Mouse (Mus musculus) hindbrain, postnatal 0 days (tissue): ENCODE measurements at regions not wholly inside any gene's neighbourhood (a gene's known extent, or its start where the extent isn't known, plus 50 kb on each side); places are given as distances from the start of the nearest gene placed in this dataset.
"Not testable (repeated sequence)": the region's sequence is repeated elsewhere in the genome, so short reads cannot be mapped to it uniquely, and the experiment has no call there.

ENCODE experiments used
- ATAC-seq: fragments of 200-750 bp; cut with Nextera tagmentation; 2 replicates; pipeline ENCODE4 v1.8.0; 2017; ENCODE audit warnings: mild to moderate bottlenecking, moderate TSS enrichment, moderate library complexity
- DNase-seq: peaks from one replicate; pipeline ENCODE4 v3.0.0-alpha.2; 2015; ENCODE audit warnings: low spot score
- H3K27ac ChIP-seq: fragments of 300-500 bp; sonication (generic); 2 replicates; pipeline ENCODE4 v1.5.1; 2014; ENCODE audit warnings: mild to moderate bottlenecking
- H3K27me3 ChIP-seq: fragments of 300-500 bp; sonication (generic); 2 replicates; pipeline ENCODE4 v1.6.1; 2014; ENCODE audit warnings: low read length, mixed read lengths; ENCODE audit not compliant: insufficient read depth
- H3K36me3 ChIP-seq: fragments of 300-500 bp; sonication (generic); 2 replicates; pipeline ENCODE4 v1.6.1; 2014; ENCODE audit warnings: low read length, mixed read lengths; ENCODE audit not compliant: insufficient read depth
- H3K4me1 ChIP-seq: fragments of 300-500 bp; sonication (generic); 2 replicates; pipeline ENCODE4 v1.6.1; 2014; ENCODE audit warnings: antibody characterized with exemption, low read length, mixed read lengths; ENCODE audit not compliant: insufficient read depth
- H3K4me2 ChIP-seq: fragments of 300-500 bp; sonication (generic); 2 replicates; pipeline ENCODE4 v1.6.1; 2014; ENCODE audit warnings: low read depth, mild to moderate bottlenecking, low read length, moderate library complexity, mixed read lengths
- H3K4me3 ChIP-seq: fragments of 300-500 bp; sonication (generic); 2 replicates; pipeline ENCODE4 v1.5.1; 2014; ENCODE audit warnings: low read length
- H3K9ac ChIP-seq: fragments of 300-500 bp; sonication (generic); replicated peaks from 2 replicates; pipeline ENCODE4 v1.6.1; 2014; ENCODE audit warnings: mild to moderate bottlenecking, low read length, moderate library complexity, mixed read lengths
- H3K9me3 ChIP-seq: fragments of 300-500 bp; sonication (generic); 2 replicates; pipeline ENCODE4 v1.6.1; 2016; ENCODE audit warnings: low read length, mixed read lengths
- CTCF ChIP-seq: IDR thresholded peaks from 2 replicates; pipeline ENCODE4 v1.5.1; 2016; ENCODE audit warnings: antibody characterized with exemption, control low read depth, low read depth
- WGBS: fragments of 180-500 bp; shearing (Covaris S2); extraction: QIAGEN DNeasy Blood & Tissue Kit; methylation state at CpG from one replicate; pipeline ENCODE4 v1.1.7; 2014; 5-methylcytosine and 5-hydroxymethylcytosine counted together

GRCm38 (mm10) chr10:96232889-96233288 lies 96.5 kb downstream of the Gm5426 start:
- WGBS = 51% methylated on average over 1 of the region's 1 CpGs
- no peak for TF ChIP-seq CTCF
- H3K9ac ChIP-seq = no peak overlapping the region
- no peaks in the 10 kb centered on the region for H3K36me3 ChIP-seq
- no peak for ATAC-seq
- H3K9me3 ChIP-seq = no peaks in the 10 kb centered on the region
- DNase-seq = no peak
- no peak overlapping the region for H3K4me3 ChIP-seq
- no peaks in the 10 kb centered on the region for H3K27me3 ChIP-seq
- H3K4me1 ChIP-seq = no peaks in the 10 kb centered on the region
- no peak overlapping the region for H3K27ac ChIP-seq
- H3K4me2 ChIP-seq = no peak overlapping the region

GRCm38 (mm10) chr10:96234564-96235412 lies 98.4 kb downstream of the Gm5426 start:
- no peaks in the 10 kb centered on the region for H3K9me3 ChIP-seq
- H3K4me1 ChIP-seq = no peaks in the 10 kb centered on the region
- H3K4me2 ChIP-seq = no peak overlapping the region
- H3K27me3 ChIP-seq = no peaks in the 10 kb centered on the region
- no peak for ATAC-seq
- no peak overlapping the region for H3K4me3 ChIP-seq
- no peak overlapping the region for H3K9ac ChIP-seq
- no peaks in the 10 kb centered on the region for H3K36me3 ChIP-seq
- DNase-seq = no peak
- H3K27ac ChIP-seq = no peak overlapping the region
- 68% methylated on average over 9 of the region's 10 CpGs for WGBS
- TF ChIP-seq CTCF = no peak

GRCm38 (mm10) chr10:96236031-96236430 lies 99.6 kb downstream of the Gm5426 start:
- H3K9me3 ChIP-seq, H3K4me2 ChIP-seq, H3K27ac ChIP-seq, H3K27me3 ChIP-seq, ATAC-seq, H3K4me1 ChIP-seq, H3K9ac ChIP-seq, H3K36me3 ChIP-seq, H3K4me3 ChIP-seq, DNase-seq: not testable (repeated sequence)
- 79% methylated on average over 4 of the region's 4 CpGs for whole genome bisulfite sequencing

GRCm38 (mm10) chr10:96236777-96237373 lies 100.5 kb downstream of the Gm5426 start:
- 92% methylated on average over 6 of the region's 6 CpGs for WGBS
- Histone ChIP-seq H3K4me3 (no peak overlapping the region), H3K4me2 (no peak overlapping the region), H3K9me3 (no peaks in the 10 kb centered on the region), H3K9ac (no peak overlapping the region), H3K4me1 (no peaks in the 10 kb centered on the region), H3K27ac (no peak overlapping the region), H3K27me3 (no peaks in the 10 kb centered on the region), H3K36me3 (no peaks in the 10 kb centered on the region)
- no peak for TF ChIP-seq CTCF
- ATAC-seq = no peak
- no peak for DNase-seq

- Histone ChIP-seq H3K4me3 (no peak overlapping the region), H3K36me3 (no peaks in the 10 kb centered on the region), H3K4me2 (no peak overlapping the region), H3K9ac (no peak overlapping the region), H3K27ac (no peak overlapping the region), H3K9me3 (no peaks in the 10 kb centered on the region), H3K27me3 (no peaks in the 10 kb centered on the region), H3K4me1 (no peaks in the 10 kb centered on the region)
- ATAC-seq = no peak
- no peak for DNase-seq
- TF ChIP-seq CTCF = no peak
- WGBS = 94% methylated on average over 5 of the region's 5 CpGs
Measured at GRCm38 (mm10) chr10:96237572-96238130, 101.2 kb downstream of the Gm5426 start.

- Histone ChIP-seq H3K36me3 (no peaks in the 10 kb centered on the region), H3K9ac (no peak overlapping the region), H3K4me2 (no peak overlapping the region), H3K9me3 (no peaks in the 10 kb centered on the region), H3K27ac (no peak overlapping the region), H3K27me3 (no peaks in the 10 kb centered on the region), H3K4me3 (no peak overlapping the region), H3K4me1 (no peaks in the 10 kb centered on the region)
- 73% methylated on average over 4 of the region's 4 CpGs for WGBS
- no peak for ATAC-seq
- no peak for TF ChIP-seq CTCF
- no peak for DNase-seq
Measured at GRCm38 (mm10) chr10:96238251-96238650, 101.8 kb downstream of the Gm5426 start.

GRCm38 (mm10) chr10:96238850-96239249 lies 102.4 kb downstream of the Gm5426 start:
- 88% methylated on average over 3 of the region's 3 CpGs for WGBS

More at GRCm38 (mm10) chr10:96238850-96239249, 102.4 kb downstream of the Gm5426 start:
- Histone ChIP-seq H3K9ac (no peak overlapping the region), H3K4me1 (no peaks in the 10 kb centered on the region), H3K27ac (no peak overlapping the region), H3K27me3 (no peaks in the 10 kb centered on the region), H3K4me2 (no peak overlapping the region), H3K36me3 (no peaks in the 10 kb centered on the region), H3K9me3 (no peaks in the 10 kb centered on the region), H3K4me3 (no peak overlapping the region)
- TF ChIP-seq CTCF = no peak
- no peak for ATAC-seq
- no peak for DNase-seq
